Mouse (Mus musculus): ENCODE measurements around the gene Pgm2.

GRCm38 (mm10) chr5:64070742-64071476, 21.8 kb upstream of the Pgm2 start:
- TF ChIP-seq POLR2A (IDR thresholded peaks at IDR 0.05; ENCODE audit: insufficient read length, low read depth) (no peak), MAX (IDR thresholded peaks at IDR 0.05; ENCODE audit: low read depth) (no peak), REST (IDR thresholded peaks at IDR 0.05; ENCODE audit: insufficient read depth, insufficient read length) (no peak), USF1 (IDR thresholded peaks at IDR 0.05; ENCODE audit: low read depth) (peak; percentile 64), MYOD1 (IDR thresholded peaks at IDR 0.05; ENCODE audit: control insufficient read depth in 1 of 3, insufficient read length in 2 of 3, low read depth in 2 of 3) (no peak), TCF12 (IDR thresholded peaks at IDR 0.05; ENCODE audit: insufficient read depth, poor library complexity, severe bottlenecking) (no peak), POLR2AphosphoS2 (IDR thresholded peaks at IDR 0.05; ENCODE audit: insufficient read length, low read depth) (no peak), MYOG (IDR thresholded peaks at IDR 0.05; ENCODE audit: control insufficient read depth in 1 of 3, insufficient read depth in 1 of 3, insufficient read length in 2 of 3, low read depth in 2 of 3) (no peak), E2F4 (IDR thresholded peaks at IDR 0.05; ENCODE audit: insufficient read depth) (no peak), SRF (IDR thresholded peaks at IDR 0.05; ENCODE audit: control insufficient read depth, insufficient read length, low read depth) (no peak), CEBPB (IDR thresholded peaks at IDR 0.05; ENCODE audit: insufficient read depth, poor library complexity, severe bottlenecking) (no peak), TCF3 (IDR thresholded peaks at IDR 0.05; ENCODE audit: insufficient read length, low read depth) (no peak)
